Mouse (Mus musculus): Measurements from ENCODE around the gene Mapre3.

GRCm38 (mm10) chr5:30853522-30853921 lies 39.1 kb downstream of the Mapre3 start:
- TF ChIP-seq CTCF (conservative IDR thresholded peaks at IDR 0.05; ENCODE audit: low read length), result no peak
- TF ChIP-seq POU5F1 (IDR thresholded peaks at IDR 0.05; ENCODE audit: borderline replicate concordance, low read length), result no peak

All from E14TG2a.4 (cell line).